Mouse (Mus musculus) olfactory bulb, adult 2 months (tissue): ENCODE measurements around the gene Cnot9.

Source experiments
- CTCF ChIP-seq: fragments of 200-500 bp; IDR thresholded peaks from 2 replicates; pipeline ENCODE4 v1.5.1; 2012; ENCODE audit warnings: low read depth, mild to moderate bottlenecking, low read length, moderate library complexity; ENCODE audit not compliant: insufficient read depth
- POLR2A ChIP-seq: fragments of 200-500 bp; IDR thresholded peaks from 2 replicates; pipeline ENCODE4 v1.6.1; 2012; ENCODE audit warnings: mild to moderate bottlenecking, low read depth, low read length, moderate library complexity; ENCODE audit not compliant: insufficient read depth

DNA sequence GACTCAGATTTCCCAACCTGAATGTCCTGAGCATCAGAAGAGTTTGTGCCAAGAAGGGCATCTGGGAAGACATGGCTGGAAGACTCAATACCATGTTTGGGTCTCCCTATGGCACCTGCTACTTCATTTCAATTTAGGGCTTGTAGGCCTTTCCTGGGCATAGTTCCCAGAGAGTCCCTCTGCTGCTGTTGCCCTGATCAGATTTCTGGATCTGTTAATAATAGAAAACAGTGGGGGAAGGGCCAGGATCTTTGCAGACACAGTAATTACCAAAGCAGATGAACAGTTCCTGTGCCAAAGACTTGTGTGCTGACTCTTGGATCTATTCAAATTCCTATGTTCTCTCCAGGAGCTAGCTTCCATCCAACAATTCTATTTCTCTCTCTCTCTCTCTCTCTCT lies 32.8 kb downstream of the Cnot9 start:
- TF ChIP-seq CTCF: no peak
- no peak for TF ChIP-seq POLR2A
